Mouse (Mus musculus) hindbrain, embryonic 12.5 days (tissue): Measurements from ENCODE around the gene Ceacam1. TPM values are rescaled to one million over a fixed set of nuclear protein-coding genes. Genes with fewer than 3 reads are reported as not detected.

Experiments used
- ATAC-seq: fragments of 200-750 bp; cut with Nextera tagmentation; 2 replicates; pipeline ENCODE4 v1.8.0; 2017; ENCODE audit warnings: moderate TSS enrichment; ENCODE audit not compliant: low FRiP score
- H3K27ac ChIP-seq: fragments of 300-500 bp; sonication (generic); 2 replicates; pipeline ENCODE4 v1.5.1; 2016; ENCODE audit warnings: mild to moderate bottlenecking
- H3K27me3 ChIP-seq: fragments of 300-500 bp; sonication (generic); 2 replicates; pipeline ENCODE4 v1.6.1; 2016; ENCODE audit warnings: mild to moderate bottlenecking
- H3K36me3 ChIP-seq: fragments of 300-500 bp; sonication (generic); 2 replicates; pipeline ENCODE4 v1.6.1; 2016; ENCODE audit warnings: mild to moderate bottlenecking
- H3K4me1 ChIP-seq: fragments of 300-500 bp; sonication (generic); 2 replicates; pipeline ENCODE4 v1.6.1; 2016
- H3K4me2 ChIP-seq: fragments of 300-500 bp; sonication (generic); replicated peaks from 2 replicates; pipeline ENCODE4 v1.6.1; 2016; ENCODE audit warnings: mild to moderate bottlenecking
- H3K4me3 ChIP-seq: fragments of 300-500 bp; sonication (generic); 2 replicates; pipeline ENCODE4 v1.5.1; 2016; ENCODE audit warnings: mild to moderate bottlenecking
- H3K9ac ChIP-seq: fragments of 300-500 bp; sonication (generic); 2 replicates; pipeline ENCODE4 v1.6.1; 2016; ENCODE audit warnings: mild to moderate bottlenecking, moderate library complexity
- H3K9me3 ChIP-seq: fragments of 300-500 bp; sonication (generic); replicated peaks from 2 replicates; pipeline ENCODE4 v1.6.1; 2016; ENCODE audit warnings: mild to moderate bottlenecking
- WGBS: fragments of 180-500 bp; shearing (Covaris S2); methylation state at CpG from one replicate; pipeline ENCODE4 v1.1.7; 2016; 5-methylcytosine and 5-hydroxymethylcytosine counted together
- polyA plus RNA-seq: library from polyadenylated mRNA; unstranded; fragments of >200 nt; fragmentation: Nextera tagmentation; extraction: Ambion mirVana; gene quantifications from 2 replicates; pipeline ENCODE4 v1.2.1, GENCODE M21; 2016

Gene Ceacam1
- polyA plus RNA-seq, 1 experiment from 2014 or later: 0.81 TPM

GRCm38 (mm10) chr7:25419943-25420342 lies 57.5 kb downstream of the Ceacam1 start:
- Histone ChIP-seq H3K4me2 (no peak overlapping the region), H3K36me3 (no peaks in the 10 kb centered on the region), H3K27me3 (peaks cover 10% of the 10 kb centered on the region; the same call in 1 of the 2 replicates), H3K4me1 (no peaks in the 10 kb centered on the region; the same call in 1 of the 2 replicates), H3K27ac (no peak overlapping the region), H3K9me3 (no peaks in the 10 kb centered on the region), H3K9ac (no peak overlapping the region), H3K4me3 (no peak overlapping the region)
- 91% methylated on average over 4 of the region's 4 CpGs for whole genome bisulfite sequencing
- no peak for ATAC-seq

GRCm38 (mm10) chr7:25419536-25419935 lies 57.9 kb downstream of the Ceacam1 start:
- no peak overlapping the region for H3K9ac ChIP-seq
- H3K36me3 ChIP-seq: no peaks in the 10 kb centered on the region
- no peaks in the 10 kb centered on the region; the same call in 1 of the 2 replicates for H3K4me1 ChIP-seq
- no peak overlapping the region for H3K4me2 ChIP-seq
- peaks cover 10% of the 10 kb centered on the region; the same call in 1 of the 2 replicates for H3K27me3 ChIP-seq
- H3K4me3 ChIP-seq: no peak overlapping the region
- 84% methylated on average over 8 of the region's 8 CpGs for WGBS
- no peaks in the 10 kb centered on the region for H3K9me3 ChIP-seq
- H3K27ac ChIP-seq: no peak overlapping the region
- no peak for ATAC-seq

- no peaks in the 10 kb centered on the region for H3K9me3 ChIP-seq
- H3K4me2 ChIP-seq: no peak overlapping the region
- H3K9ac ChIP-seq: no peak overlapping the region
- no peak for ATAC-seq
- 66% methylated on average over 1 of the region's 1 CpGs for WGBS
- peaks cover 7% of the 10 kb centered on the region; the same call in 1 of the 2 replicates for H3K27me3 ChIP-seq
- no peak overlapping the region for H3K4me3 ChIP-seq
- no peaks in the 10 kb centered on the region for H3K36me3 ChIP-seq
- no peak overlapping the region for H3K27ac ChIP-seq
- peaks cover 2% of the 10 kb centered on the region; the same call in 1 of the 2 replicates for H3K4me1 ChIP-seq
Observed at GRCm38 (mm10) chr7:25417597-25417996, 59.8 kb downstream of the Ceacam1 start.

- H3K4me1 ChIP-seq: 0 out of 2 replicates have a peak, but pooled peaks cover 2% of the 10 kb centered on the region
- no peak for ATAC-seq
- no peak within 1 kb of the TSS for H3K4me2 ChIP-seq
- 36% methylated on average over 7 of the region's 7 CpGs for WGBS
- H3K27ac ChIP-seq: no peak within 1 kb of the TSS
- no peaks in the 10 kb centered on the region for H3K9me3 ChIP-seq
- no peaks in the 10 kb centered on the region for H3K27me3 ChIP-seq
- no peak within 1 kb of the TSS for H3K9ac ChIP-seq
- H3K4me3 ChIP-seq: no peak within 1 kb of the TSS
- H3K36me3 ChIP-seq: no peaks in the 10 kb centered on the region
Observed at GRCm38 (mm10) chr7:25412833-25413441, 64.5 kb downstream of the Ceacam1 start, which contains the start of gene Cxcl17. Gene Cxcl17, minus strand, starts transcription at chr7:25412886.

- no peak overlapping the region for H3K4me3 ChIP-seq
- 0 out of 2 replicates have a peak, but pooled peaks cover 2% of the 10 kb centered on the region for H3K4me1 ChIP-seq
- 82% methylated on average over 3 of the region's 3 CpGs for WGBS
- ATAC-seq: no peak
- H3K27ac ChIP-seq: no peak overlapping the region
- no peaks in the 10 kb centered on the region for H3K27me3 ChIP-seq
- no peaks in the 10 kb centered on the region for H3K9me3 ChIP-seq
- no peak overlapping the region for H3K9ac ChIP-seq
- no peak overlapping the region for H3K4me2 ChIP-seq
- H3K36me3 ChIP-seq: no peaks in the 10 kb centered on the region
Observed at GRCm38 (mm10) chr7:25411861-25412260, 65.5 kb downstream of the Ceacam1 start.

Other genes starting within 250 kb of the Ceacam1 start
- 17.2 and 19.6 TPM in 2 replicates for gene Gsk3a, start 239.8 kb downstream of the Ceacam1 start, polyA plus RNA-seq
- gene Erf, start 226.8 kb downstream of the Ceacam1 start, polyA plus RNA-seq: 10.4 and 13.6 TPM in 2 replicates
- gene Cic, start 209.9 kb downstream of the Ceacam1 start, polyA plus RNA-seq: 41.1 and 42.4 TPM in 2 replicates
- 391 and 405 TPM in 2 replicates for gene Pafah1b3, start 179.6 kb downstream of the Ceacam1 start, polyA plus RNA-seq
- 0.87 and 1.1 TPM in 2 replicates for gene Prr19, start 176.2 kb downstream of the Ceacam1 start, polyA plus RNA-seq
- 24.3 and 25.9 TPM in 2 replicates for gene Tmem145, start 171.5 kb downstream of the Ceacam1 start, polyA plus RNA-seq
- 20.9 and 23.0 TPM in 2 replicates for gene Megf8, start 160.4 kb downstream of the Ceacam1 start, polyA plus RNA-seq
- not detected in 2 replicates for gene Cnfn, start 107.9 kb downstream of the Ceacam1 start, polyA plus RNA-seq
- gene Lipe, start 78.9 kb downstream of the Ceacam1 start, polyA plus RNA-seq: 7.8 and 9.4 TPM in 2 replicates
- 0.30 and 0.43 TPM in 2 replicates for gene Cxcl17, start 64.7 kb downstream of the Ceacam1 start, polyA plus RNA-seq
- gene Ceacam2, start 62.3 kb upstream of the Ceacam1 start, polyA plus RNA-seq: not detected in 2 replicates
- gene Erich4, start 138.3 kb upstream of the Ceacam1 start, polyA plus RNA-seq: not detected in 2 replicates
- 30.4 and 32.3 TPM in 2 replicates for gene Dmac2, start 141.8 kb upstream of the Ceacam1 start, polyA plus RNA-seq
- gene B3gnt8, start 149.1 kb upstream of the Ceacam1 start, polyA plus RNA-seq: 1.5 and 2.1 TPM in 2 replicates
- gene Bckdha, start 181.4 kb upstream of the Ceacam1 start, polyA plus RNA-seq: 44.6 and 45.4 TPM in 2 replicates
- gene Exosc5, start 181.6 kb upstream of the Ceacam1 start, polyA plus RNA-seq: 46.8 and 50.0 TPM in 2 replicates
- 3.5 and 4.6 TPM in 2 replicates for gene Tmem91, start 197.6 kb upstream of the Ceacam1 start, polyA plus RNA-seq
- gene B9d2, start 203.2 kb upstream of the Ceacam1 start, polyA plus RNA-seq: 25.9 and 30.8 TPM in 2 replicates
- 1.6 and 1.8 TPM in 2 replicates for gene Tgfb1, start 209.4 kb upstream of the Ceacam1 start, polyA plus RNA-seq
- gene Ccdc97, start 241.5 kb upstream of the Ceacam1 start, polyA plus RNA-seq: 32.8 and 36.0 TPM in 2 replicates